Mouse (Mus musculus) brown adipose tissue, adult 24 weeks (tissue): Measurements from ENCODE around the gene Adk. TPM values are rescaled to one million over a fixed set of nuclear protein-coding genes. Genes with fewer than 3 reads are reported as not detected.
"Not testable (repeated sequence)": the region's sequence is repeated elsewhere in the genome, so short reads cannot be mapped to it uniquely, and the experiment has no call there.

Source experiments
- H3K27ac ChIP-seq: fragments of 200-500 bp; replicated peaks from 2 replicates; pipeline ENCODE4 v1.5.1; 2012; ENCODE audit warnings: low read depth, mild to moderate bottlenecking, low read length
- H3K4me1 ChIP-seq: fragments of 200-500 bp; 2 replicates; pipeline ENCODE4 v1.6.1; 2012; ENCODE audit warnings: low read length, mixed read lengths; ENCODE audit not compliant: control insufficient read depth, insufficient read depth, insufficient read length
- H3K4me3 ChIP-seq: fragments of 200-500 bp; 2 replicates; pipeline ENCODE4 v1.5.1; 2012; ENCODE audit warnings: low read depth, mild to moderate bottlenecking, low read length, moderate library complexity; ENCODE audit not compliant: insufficient read depth
- polyA plus RNA-seq: library from polyadenylated mRNA; stranded (reverse); fragments of >200 nt; gene quantifications from 2 replicates; pipeline ENCODE4 v1.2.4, GENCODE M21; 2012; ENCODE audit not compliant: missing spikeins, insufficient read depth, insufficient read length

Adk gene
- polyA plus RNA-seq, 1 experiment: 138 TPM

GRCm38 (mm10) chr14:21078511-21078910 lies 26.1 kb downstream of the Adk start:
- H3K4me1 ChIP-seq: no peaks in the 10 kb centered on the region
- H3K27ac ChIP-seq: no peak overlapping the region
- no peak overlapping the region for H3K4me3 ChIP-seq

- Histone ChIP-seq H3K4me1 (0 out of 2 replicates have a peak, but pooled peaks cover 2% of the 10 kb centered on the region), H3K27ac (no peak overlapping the region), H3K4me3 (no peak overlapping the region)
Measured at GRCm38 (mm10) chr14:21082823-21083222, 30.4 kb downstream of the Adk start.

DNA sequence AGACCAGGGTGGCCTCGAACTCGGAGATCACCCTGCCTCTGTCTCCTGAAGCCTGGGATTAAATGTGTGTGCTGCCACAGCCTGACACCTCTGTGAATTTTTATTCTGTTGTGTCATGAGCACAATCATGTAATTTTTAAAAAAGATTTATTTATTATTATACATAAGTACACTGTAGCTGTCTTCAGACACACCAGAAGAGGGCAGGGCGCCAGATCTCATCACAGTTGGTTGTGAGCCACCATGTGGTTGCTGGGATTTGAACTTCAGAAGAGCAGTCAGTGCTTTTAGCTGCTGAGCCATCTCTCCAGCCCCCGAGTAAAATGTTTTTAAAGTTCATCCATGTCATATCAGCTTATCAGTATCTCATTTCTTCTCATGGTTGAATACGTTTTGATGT lies 33.3 kb downstream of the Adk start:
- H3K4me1 ChIP-seq: peaks cover 6% of the 10 kb centered on the region; the same call in 1 of the 2 replicates
- no peak overlapping the region for H3K4me3 ChIP-seq
- H3K27ac ChIP-seq: no peak overlapping the region

GRCm38 (mm10) chr14:21086106-21086505 lies 33.7 kb downstream of the Adk start:
- Histone ChIP-seq H3K27ac (no peak overlapping the region), H3K4me1 (peaks cover 6% of the 10 kb centered on the region), H3K4me3 (no peak overlapping the region)

GRCm38 (mm10) chr14:21086827-21087351 lies 34.5 kb downstream of the Adk start:
- Histone ChIP-seq H3K27ac (peak overlapping the region; percentile 19; the same call in 1 of the 2 replicates), H3K4me1 (peaks cover 6% of the 10 kb centered on the region), H3K4me3 (no peak overlapping the region)

DNA sequence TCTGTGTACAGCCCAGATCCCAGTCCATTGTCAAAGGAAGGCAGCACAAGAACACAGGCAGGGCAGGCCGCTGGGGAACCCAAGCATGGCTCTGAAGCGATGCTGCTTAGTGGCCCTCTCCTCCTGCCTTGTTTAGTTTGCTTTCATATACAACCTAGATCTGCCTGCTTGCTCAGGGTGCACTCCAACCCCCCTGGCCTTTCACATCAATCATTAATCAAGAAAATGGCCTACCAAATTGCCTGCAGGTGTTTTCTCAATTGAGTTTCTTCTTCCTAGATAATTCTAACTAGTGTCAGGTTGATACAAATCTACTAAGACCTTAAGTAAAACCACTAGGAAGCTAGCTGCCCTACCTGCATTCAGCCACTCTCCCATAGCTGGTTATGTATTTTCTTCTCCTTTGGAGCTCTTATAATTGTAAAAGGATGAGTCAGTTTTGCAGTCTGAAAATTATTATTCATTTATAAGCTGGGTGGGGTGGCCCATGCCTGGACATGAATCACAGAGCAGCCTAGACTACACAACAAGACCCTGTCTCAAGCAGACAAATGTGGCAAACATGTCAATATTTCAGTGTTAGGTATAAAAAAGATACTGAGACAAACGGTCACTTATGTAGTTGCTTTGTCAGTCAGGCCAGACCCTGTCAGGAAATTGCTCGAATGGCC lies 35.2 kb downstream of the Adk start:
- H3K4me3 ChIP-seq: no peak overlapping the region
- peaks cover 6% of the 10 kb centered on the region for H3K4me1 ChIP-seq
- H3K27ac ChIP-seq: no peak overlapping the region

DNA sequence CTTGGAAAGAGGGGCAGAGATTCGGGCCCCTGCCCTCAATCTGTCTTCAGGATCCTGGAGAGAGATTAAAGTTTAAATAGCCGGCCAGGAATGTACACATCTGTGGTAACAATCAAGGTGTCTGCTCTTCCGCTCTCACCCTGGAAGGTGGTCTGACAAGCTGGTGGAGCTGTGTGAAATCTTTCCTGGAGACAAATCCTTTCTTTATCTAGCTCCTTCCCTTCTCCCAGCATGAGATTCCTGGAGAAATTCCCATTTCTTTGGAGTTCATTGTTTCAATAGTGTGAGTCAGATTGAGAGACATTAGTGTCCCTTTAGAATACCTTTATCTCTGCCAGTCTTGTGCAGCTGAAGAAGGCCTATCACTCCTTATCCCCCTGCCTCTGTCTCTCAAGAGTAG lies 36.4 kb downstream of the Adk start:
- no peak overlapping the region for H3K4me3 ChIP-seq
- no peak overlapping the region for H3K27ac ChIP-seq
- peaks cover 6% of the 10 kb centered on the region for H3K4me1 ChIP-seq

DNA sequence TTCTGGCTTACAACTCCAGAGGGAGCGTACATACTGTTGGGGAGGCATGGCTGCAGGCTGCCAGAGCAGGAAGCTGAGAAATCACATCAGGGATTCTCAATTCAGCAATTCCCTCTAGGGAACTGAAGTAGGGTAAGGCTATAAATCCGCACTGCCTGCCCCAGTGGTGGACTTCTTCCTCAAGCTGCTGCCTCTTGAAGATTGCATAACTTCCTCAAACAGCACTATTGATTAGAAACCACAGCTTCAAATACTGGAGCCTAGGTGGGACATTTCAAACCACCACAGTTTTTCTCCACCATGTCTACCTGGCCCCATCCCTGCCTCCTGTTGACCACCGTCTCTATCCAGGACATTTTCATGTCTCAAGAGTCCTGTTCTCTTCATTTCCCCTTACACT lies 38.0 kb downstream of the Adk start:
- Histone ChIP-seq H3K27ac (no peak overlapping the region), H3K4me1 (peaks cover 6% of the 10 kb centered on the region), H3K4me3 (no peak overlapping the region)

- H3K27ac ChIP-seq: no peak overlapping the region
- peaks cover 6% of the 10 kb centered on the region for H3K4me1 ChIP-seq
- no peak overlapping the region for H3K4me3 ChIP-seq
Measured at GRCm38 (mm10) chr14:21090930-21091486, 38.6 kb downstream of the Adk start.

DNA sequence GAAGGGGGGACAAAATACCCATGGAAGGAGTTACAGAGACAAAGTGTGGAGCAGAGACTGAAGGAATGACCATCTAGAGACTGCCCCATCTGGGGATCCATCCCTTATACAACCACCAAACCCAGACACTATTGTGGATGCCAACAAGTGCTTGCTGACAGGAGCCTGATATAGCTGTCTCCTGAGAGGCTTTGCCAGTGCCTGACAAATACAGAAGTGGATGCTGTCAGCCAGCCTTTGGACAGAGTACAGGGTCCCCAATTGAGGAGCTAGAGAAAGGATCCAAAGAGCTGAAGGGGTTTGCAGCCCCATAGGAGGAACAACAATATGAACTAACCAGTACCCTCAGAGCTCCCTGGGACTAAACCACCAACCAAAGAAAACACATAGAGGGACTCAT lies 41.8 kb downstream of the Adk start:
- not testable (repeated sequence) for H3K27ac ChIP-seq, H3K4me3 ChIP-seq, H3K4me1 ChIP-seq

DNA sequence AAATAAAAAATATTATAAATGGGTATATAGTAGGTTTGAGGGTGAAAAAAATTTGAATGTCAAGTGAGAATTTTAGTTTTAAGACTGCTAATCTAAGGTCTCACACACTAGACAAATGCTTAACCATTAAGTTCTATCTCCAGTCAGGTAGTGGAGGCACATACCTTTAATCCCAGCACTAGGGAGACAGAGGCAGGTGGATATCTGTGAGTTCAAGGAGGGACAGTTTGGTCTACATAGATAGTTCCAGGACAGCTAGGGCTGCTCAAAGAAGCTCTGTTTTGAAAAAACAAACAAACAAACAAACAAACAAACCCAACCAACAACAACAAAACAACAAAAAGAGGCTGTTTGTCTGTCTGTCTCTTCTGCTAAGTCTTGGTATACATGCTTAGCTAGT lies 43.9 kb downstream of the Adk start:
- Histone ChIP-seq H3K4me3 (no peak overlapping the region), H3K27ac (no peak overlapping the region), H3K4me1 (peaks cover 5% of the 10 kb centered on the region; the same call in 1 of the 2 replicates)

GRCm38 (mm10) chr14:21096689-21097088 lies 44.3 kb downstream of the Adk start:
- no peak overlapping the region for H3K4me3 ChIP-seq
- H3K27ac ChIP-seq: no peak overlapping the region
- peaks cover 5% of the 10 kb centered on the region; the same call in 1 of the 2 replicates for H3K4me1 ChIP-seq

GRCm38 (mm10) chr14:21099371-21099770 lies 47.0 kb downstream of the Adk start:
- H3K27ac ChIP-seq: no peak overlapping the region

DNA sequence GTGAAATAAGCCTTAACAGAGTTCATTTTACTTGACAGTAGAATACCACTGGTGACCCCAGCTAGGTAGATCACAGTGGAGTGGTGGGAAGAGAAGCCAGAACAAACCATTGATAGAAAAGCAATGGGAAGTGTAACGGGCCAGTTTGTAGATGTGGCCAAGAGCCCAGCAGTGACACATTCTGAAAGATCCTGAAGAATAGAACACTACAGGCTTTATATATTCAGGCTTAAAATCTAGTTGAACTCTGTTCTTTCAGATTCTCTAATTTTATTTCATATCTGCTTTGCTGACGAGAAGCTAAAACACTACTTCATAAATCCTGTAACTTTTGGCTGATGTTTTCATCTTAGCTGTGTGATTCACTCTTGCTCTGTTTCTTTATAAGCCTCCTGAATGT lies 48.5 kb downstream of the Adk start:
- no peak overlapping the region for H3K4me3 ChIP-seq
- H3K4me1 ChIP-seq: peaks cover 5% of the 10 kb centered on the region; the same call in 1 of the 2 replicates
- no peak overlapping the region for H3K27ac ChIP-seq

More at GRCm38 (mm10) chr14:21099371-21099770, 47.0 kb downstream of the Adk start:
- Histone ChIP-seq H3K4me3 (no peak overlapping the region), H3K4me1 (peaks cover 5% of the 10 kb centered on the region; the same call in 1 of the 2 replicates)

DNA sequence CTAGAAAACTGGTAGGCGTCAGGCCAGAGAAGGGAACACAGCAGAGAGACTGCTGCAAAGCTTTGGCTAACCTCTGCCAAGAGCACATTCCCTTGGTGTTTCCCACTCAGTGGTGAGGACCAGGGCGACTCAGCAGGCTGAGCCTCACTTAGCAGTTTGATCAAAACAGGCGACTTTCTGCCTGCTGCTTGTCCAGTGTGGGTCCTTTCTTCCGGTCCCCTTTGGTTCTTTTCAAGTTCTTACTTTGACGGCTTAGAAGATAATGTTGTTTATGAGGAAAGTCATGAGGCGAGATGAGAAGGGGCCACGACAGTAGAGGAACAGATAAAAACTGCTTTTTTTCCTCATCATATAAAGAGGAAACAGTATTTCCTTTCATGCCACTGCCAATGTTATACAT lies 49.2 kb downstream of the Adk start:
- Histone ChIP-seq H3K27ac (no peak overlapping the region), H3K4me3 (no peak overlapping the region), H3K4me1 (peaks cover 5% of the 10 kb centered on the region; the same call in 1 of the 2 replicates)
